Mouse (Mus musculus) erythroblast, embryonic 14.5 days (primary cell): ENCODE results near the gene Lefty1.

Source experiments
- GATA1 ChIP-seq: IDR thresholded peaks from 2 replicates; pipeline ENCODE4 v1.6.1; 2012; ENCODE audit warnings: low read length, inconsistent platforms, mixed read lengths
- TAL1 ChIP-seq: IDR thresholded peaks from 3 replicates; pipeline ENCODE4 v1.6.1; 2012; ENCODE audit warnings: low read length, inconsistent platforms, mixed read lengths

GRCm38 (mm10) chr1:180912792-180913191 is 22.0 kb upstream of the Lefty1 start:
- no peak for TF ChIP-seq TAL1
- TF ChIP-seq GATA1, result no peak
